Comparison of ENCODE assay signal across 9 mouse cellular contexts in the genomic region with DNA sequence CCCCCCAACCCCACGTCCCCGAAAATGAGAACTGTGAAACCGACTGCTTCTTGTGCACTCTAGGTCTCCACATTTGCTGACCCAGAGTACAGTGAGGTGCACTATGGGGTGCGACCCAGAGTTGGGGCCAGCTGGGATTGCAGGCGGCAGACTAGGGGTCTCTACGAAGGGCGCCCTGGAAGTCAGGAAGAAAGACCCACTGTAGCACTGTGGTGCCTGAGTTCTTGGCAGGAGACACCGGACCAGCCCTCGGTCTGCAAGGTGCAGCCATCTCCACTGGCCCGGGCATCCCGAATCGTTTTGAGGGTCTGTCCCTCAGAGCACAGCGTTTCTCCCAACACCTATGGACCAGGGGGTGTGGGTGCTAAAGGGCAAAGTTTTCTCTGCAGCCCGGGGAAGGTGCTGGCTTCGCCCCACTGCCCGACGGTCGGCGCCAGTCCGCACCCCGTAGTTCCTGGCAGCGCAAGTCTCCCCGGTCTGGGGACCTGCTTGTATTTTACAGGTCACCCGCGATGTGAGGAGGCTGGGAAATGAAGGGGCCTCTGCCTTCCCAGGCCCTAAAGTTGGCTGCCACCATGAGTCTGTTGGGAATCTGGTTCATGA. TPM values are rescaled to one million over a fixed set of nuclear protein-coding genes. Genes with fewer than 3 reads are reported as not detected.
DNase-seq lines count a peak whose midpoint lies in the region; ATAC-seq and TF ChIP-seq lines count a peak whose summit lies in the region.
"Had no signal": no experiment of that assay in that cellular context is flagged by ENCODE, and none has a peak within 500 bp of the region (broad histone marks: within the 10 kb centered on the region; RNA-seq: fewer than 3 reads in every experiment).

No protein-coding gene starts in this region.

- 5% methylated on average over 25 of the region's 25 CpGs for WGBS in lung, embryonic 16.5 days
- WGBS in forebrain, embryonic 15.5 days: 1% methylated on average over 25 of the region's 25 CpGs
- WGBS in limb, embryonic 11.5 days: 1% methylated on average over 25 of the region's 25 CpGs
- WGBS in small intestine, adult 2 months: 5% methylated on average over 25 of the region's 25 CpGs
- WGBS in lung, adult 2 months: 10% methylated on average over 25 of the region's 25 CpGs

- TF ChIP-seq CTCF in small intestine, adult 2 months (IDR thresholded peaks at IDR 0.05; ENCODE audit: extremely low read depth, insufficient read length, insufficient replicate concordance, low read depth, low read length): no peak
- TF ChIP-seq CTCF in lung, adult 2 months (IDR thresholded peaks at IDR 0.05; ENCODE audit: insufficient read depth, low read length): no peak

- 0 out of 2 replicates have a peak overlapping the region, but pooled peaks have one; percentile 15 for H3K9ac ChIP-seq in lung, embryonic 16.5 days (ENCODE audit: low read length)
- H3K9ac ChIP-seq in forebrain, embryonic 15.5 days (replicated peaks): 0 out of 2 replicates have a peak overlapping the region, but pooled peaks have one; percentile 8
- H3K9ac ChIP-seq in limb, embryonic 11.5 days (ENCODE audit: low read length): 0 out of 2 replicates have a peak overlapping the region, but pooled peaks have one; percentile 5
- H3K9ac ChIP-seq: liver, embryonic 14.5 days had no signal

- H3K4me2 ChIP-seq in lung, embryonic 16.5 days (ENCODE audit: low read depth, low read length): peak overlapping the region; percentile 55
- H3K4me2 ChIP-seq in forebrain, embryonic 15.5 days (replicated peaks): peak overlapping the region; percentile 55
- H3K4me2 ChIP-seq in limb, embryonic 11.5 days (ENCODE audit: low read depth, severe bottlenecking): peak overlapping the region; percentile 44

- ATAC-seq in lung, embryonic 16.5 days (ENCODE audit: low read depth): no peak
- ATAC-seq in forebrain, embryonic 15.5 days (replicated peaks): peak; percentile 18
- no peak for ATAC-seq in limb, embryonic 11.5 days (ENCODE audit: insufficient number of reproducible peaks, low FRiP score, low TSS enrichment, low read depth)

- peaks cover 94% of the 10 kb centered on the region for H3K27me3 ChIP-seq in lung, embryonic 16.5 days (ENCODE audit: control insufficient read depth, insufficient read depth, low read depth, low read length)
- peaks cover 75% of the 10 kb centered on the region for H3K27me3 ChIP-seq in forebrain, embryonic 15.5 days
- peaks cover 66% of the 10 kb centered on the region for H3K27me3 ChIP-seq in limb, embryonic 11.5 days (ENCODE audit: control insufficient read depth, insufficient read depth, low read length)
- H3K27me3 ChIP-seq in small intestine, adult 2 months (ENCODE audit: control insufficient read depth, insufficient read depth, low read length): peaks cover 71% of the 10 kb centered on the region

- peak overlapping the region; percentile 17 for H3K4me3 ChIP-seq in lung, embryonic 16.5 days (ENCODE audit: low read length)
- H3K4me3 ChIP-seq in forebrain, embryonic 15.5 days: peak overlapping the region; percentile 30
- H3K4me3 ChIP-seq in limb, embryonic 11.5 days (ENCODE audit: low read depth, low read length): peak overlapping the region; percentile 17
- peak overlapping the region; percentile 46 for H3K4me3 ChIP-seq in small intestine, adult 2 months (ENCODE audit: low read depth, low read length)
- no peak overlapping the region for H3K4me3 ChIP-seq in lung, adult 2 months (replicated peaks; ENCODE audit: extremely low read depth, low read depth, low read length)

- H3K9me3 ChIP-seq in lung, embryonic 16.5 days (ENCODE audit: control insufficient read depth, low read length): no peaks in the 10 kb centered on the region
- H3K9me3 ChIP-seq in forebrain, embryonic 15.5 days: no peaks in the 10 kb centered on the region
- no peaks in the 10 kb centered on the region for H3K9me3 ChIP-seq in limb, embryonic 11.5 days (ENCODE audit: control insufficient read depth, low read length)

- H3K4me1 ChIP-seq in lung, embryonic 16.5 days (replicated peaks; ENCODE audit: control insufficient read depth, insufficient read depth, low read length): peaks cover 19% of the 10 kb centered on the region; the same call in 1 of the 2 replicates
- H3K4me1 ChIP-seq in forebrain, embryonic 15.5 days: peaks cover 30% of the 10 kb centered on the region
- H3K4me1 ChIP-seq in limb, embryonic 11.5 days (ENCODE audit: control insufficient read depth, insufficient read depth, low read length): peaks cover 14% of the 10 kb centered on the region; the same call in 1 of the 2 replicates
- H3K4me1 ChIP-seq in small intestine, adult 2 months (ENCODE audit: control insufficient read depth, insufficient read depth, insufficient read length, low read length): peaks cover 3% of the 10 kb centered on the region
- H3K4me1 ChIP-seq in lung, adult 2 months (ENCODE audit: control insufficient read depth, insufficient read depth, low read length): peaks cover 2% of the 10 kb centered on the region; the same call in 1 of the 2 replicates

- H3K36me3 ChIP-seq in lung, embryonic 16.5 days (ENCODE audit: control insufficient read depth, insufficient read depth, low read length): no peaks in the 10 kb centered on the region
- H3K36me3 ChIP-seq in forebrain, embryonic 15.5 days: no peaks in the 10 kb centered on the region
- H3K36me3 ChIP-seq in limb, embryonic 11.5 days (ENCODE audit: control insufficient read depth, insufficient read depth, low read length): no peaks in the 10 kb centered on the region
- H3K36me3 ChIP-seq in small intestine, adult 2 months (ENCODE audit: control insufficient read depth, insufficient read depth, low read length): no peaks in the 10 kb centered on the region

- H3K27ac ChIP-seq in lung, embryonic 16.5 days (ENCODE audit: low read length): no peak overlapping the region
- H3K27ac ChIP-seq in forebrain, embryonic 15.5 days (replicated peaks): no peak overlapping the region
- no peak overlapping the region for H3K27ac ChIP-seq in limb, embryonic 11.5 days (replicated peaks; ENCODE audit: low read depth, low read length)
- H3K27ac ChIP-seq in small intestine, adult 2 months (ENCODE audit: insufficient read depth, low read depth, low read length): no peak overlapping the region
- H3K27ac ChIP-seq: liver, embryonic 14.5 days had no signal

- TF ChIP-seq POLR2A in small intestine, adult 2 months (IDR thresholded peaks at IDR 0.05; ENCODE audit: low read depth, low read length): no peak
- no peak for TF ChIP-seq POLR2A in lung, adult 2 months (IDR thresholded peaks at IDR 0.05; ENCODE audit: borderline replicate concordance, extremely low read depth, low read depth, low read length)

- DNase-seq in lung, adult 18-20 months: no peak
- DNase-seq in limb, embryonic 11.5 days (ENCODE audit: low spot score): no peak
- no peak for DNase-seq in layer of hippocampus, adult 9-10 months (ENCODE audit: low spot score)
- no peak for DNase-seq in urinary bladder, postnatal 10 days (ENCODE audit: low spot score)
- DNase-seq in lung, adult 2 months: no peak

RNA-seq across cellular contexts. Expression of gene Foxc1, which starts 4.6 kb away (rescaled TPM):
- polyA plus RNA-seq in lung, embryonic 16.5 days (2015; fragmentation: Nextera tagmentation; extraction: Ambion mirVana): 0.24 and 0.30 TPM in 2 replicates
- polyA plus RNA-seq in forebrain, embryonic 15.5 days (2015; fragmentation: Nextera tagmentation; extraction: Ambion mirVana): 1.0 and 1.2 TPM in 2 replicates
- polyA plus RNA-seq in limb, embryonic 11.5 days (2014; fragmentation: Nextera tagmentation; extraction: Ambion mirVana): 5.6 and 6.4 TPM in 2 replicates
- polyA plus RNA-seq in small intestine, adult 2 months (2012; rRNA removed): 0.18 and 0.35 TPM in 2 replicates
- 1.4 and 1.9 TPM in 2 replicates for polyA plus RNA-seq in lung, adult 2 months (2012; rRNA removed)
